Mouse (Mus musculus): ENCODE data around the gene Krtap19-5. TPM values are rescaled to one million over a fixed set of nuclear protein-coding genes. Genes with fewer than 3 reads are reported as not detected.
A peak's percentile ranks its signal among the peaks of the same experiment; 100 is the strongest.

Krtap19-5 gene
- not detected in 2 replicates for polyA plus RNA-seq (2014; fragmentation: Nextera tagmentation; extraction: Ambion mirVana)

- no peak within 1 kb of the TSS for H3K9ac ChIP-seq (ENCODE audit: low read length)
- no peaks in the 10 kb centered on the region for H3K9me3 ChIP-seq (ENCODE audit: control insufficient read depth, low read length)
- no peak within 1 kb of the TSS for H3K4me2 ChIP-seq (ENCODE audit: low read depth, severe bottlenecking)
- no peak for DNase-seq (ENCODE audit: low spot score)
- H3K4me3 ChIP-seq (ENCODE audit: low read depth, low read length) = no peak within 1 kb of the TSS
- no peak for ATAC-seq (ENCODE audit: insufficient number of reproducible peaks, low FRiP score, low TSS enrichment, low read depth)
- H3K27me3 ChIP-seq (ENCODE audit: control insufficient read depth, insufficient read depth, low read length) = no peaks in the 10 kb centered on the region
- WGBS = 92% methylated on average over 6 of the region's 6 CpGs
- H3K4me1 ChIP-seq (ENCODE audit: control insufficient read depth, insufficient read depth, low read length) = no peaks in the 10 kb centered on the region
- H3K36me3 ChIP-seq (ENCODE audit: control insufficient read depth, insufficient read depth, low read length) = no peaks in the 10 kb centered on the region
- H3K27ac ChIP-seq (replicated peaks; ENCODE audit: low read depth, low read length) = no peak within 1 kb of the TSS
Measured at GRCm38 (mm10) chr16:88896357-88896756, at the start of gene Krtap19-5. Gene Krtap19-5, minus strand, starts transcription at chr16:88896457.

- H3K4me3 ChIP-seq (ENCODE audit: low read depth, low read length) = no peak overlapping the region
- ATAC-seq (ENCODE audit: insufficient number of reproducible peaks, low FRiP score, low TSS enrichment, low read depth) (no peak), DNase-seq (ENCODE audit: low spot score) (no peak)
- H3K9me3 ChIP-seq (ENCODE audit: control insufficient read depth, low read length) = no peaks in the 10 kb centered on the region
- no peak overlapping the region for H3K9ac ChIP-seq (ENCODE audit: low read length)
- H3K36me3 ChIP-seq (ENCODE audit: control insufficient read depth, insufficient read depth, low read length) = no peaks in the 10 kb centered on the region
- H3K4me1 ChIP-seq (ENCODE audit: control insufficient read depth, insufficient read depth, low read length) = no peaks in the 10 kb centered on the region
- no peaks in the 10 kb centered on the region for H3K27me3 ChIP-seq (ENCODE audit: control insufficient read depth, insufficient read depth, low read length)
- 84% methylated on average over 6 of the region's 6 CpGs for WGBS
- no peak overlapping the region for H3K27ac ChIP-seq (replicated peaks; ENCODE audit: low read depth, low read length)
- H3K4me2 ChIP-seq (ENCODE audit: low read depth, severe bottlenecking) = no peak overlapping the region
Measured at GRCm38 (mm10) chr16:88941106-88941505, 44.8 kb upstream of the Krtap19-5 start.

DNA sequence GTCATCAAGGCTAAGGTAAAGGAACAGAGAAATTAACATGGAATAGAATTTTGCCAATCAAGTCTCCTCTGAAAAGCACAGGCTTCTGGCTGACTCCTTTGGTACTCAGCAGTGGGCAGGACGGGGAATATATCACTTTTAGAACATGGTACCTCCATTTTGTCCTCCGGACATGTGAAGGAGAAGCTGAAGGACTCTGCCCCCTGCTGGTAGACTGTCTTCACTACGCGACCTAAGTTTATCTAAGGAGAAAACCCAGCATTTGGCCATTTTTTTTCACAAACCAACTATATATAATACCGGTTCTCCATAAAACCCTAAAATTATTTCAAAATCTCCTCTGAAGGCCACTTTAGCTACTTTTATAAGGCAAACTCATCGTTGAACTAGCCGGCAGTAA lies 42.0 kb upstream of the Krtap19-5 start:
- WGBS = 70% methylated on average over 7 of the region's 7 CpGs
- no peaks in the 10 kb centered on the region for H3K4me1 ChIP-seq (ENCODE audit: control insufficient read depth, insufficient read depth, low read length)
- H3K27ac ChIP-seq (replicated peaks; ENCODE audit: low read depth, low read length) = no peak overlapping the region
- H3K4me3 ChIP-seq (ENCODE audit: low read depth, low read length) = no peak overlapping the region
- H3K9ac ChIP-seq (ENCODE audit: low read length) = no peak overlapping the region
- ATAC-seq (ENCODE audit: insufficient number of reproducible peaks, low FRiP score, low TSS enrichment, low read depth) (no peak), DNase-seq (ENCODE audit: low spot score) (peak; percentile 65)
- no peaks in the 10 kb centered on the region for H3K9me3 ChIP-seq (ENCODE audit: control insufficient read depth, low read length)
- no peaks in the 10 kb centered on the region for H3K36me3 ChIP-seq (ENCODE audit: control insufficient read depth, insufficient read depth, low read length)
- no peaks in the 10 kb centered on the region for H3K27me3 ChIP-seq (ENCODE audit: control insufficient read depth, insufficient read depth, low read length)
- H3K4me2 ChIP-seq (ENCODE audit: low read depth, severe bottlenecking) = no peak overlapping the region

GRCm38 (mm10) chr16:88932165-88932564 lies 35.9 kb upstream of the Krtap19-5 start, which contains the start of gene Krtap19-9b:
Gene Krtap19-9b, minus strand, starts transcription at chr16:88932265.
- H3K9me3 ChIP-seq (ENCODE audit: control insufficient read depth, low read length) = no peaks in the 10 kb centered on the region
- WGBS = 86% methylated on average over 3 of the region's 3 CpGs
- H3K27me3 ChIP-seq (ENCODE audit: control insufficient read depth, insufficient read depth, low read length) = no peaks in the 10 kb centered on the region
- H3K4me1 ChIP-seq (ENCODE audit: control insufficient read depth, insufficient read depth, low read length) = no peaks in the 10 kb centered on the region
- no peak for ATAC-seq (ENCODE audit: insufficient number of reproducible peaks, low FRiP score, low TSS enrichment, low read depth)
- H3K36me3 ChIP-seq (ENCODE audit: control insufficient read depth, insufficient read depth, low read length) = no peaks in the 10 kb centered on the region
- no peak within 1 kb of the TSS for H3K9ac ChIP-seq (ENCODE audit: low read length)
- no peak within 1 kb of the TSS for H3K4me3 ChIP-seq (ENCODE audit: low read depth, low read length)
- no peak within 1 kb of the TSS for H3K27ac ChIP-seq (replicated peaks; ENCODE audit: low read depth, low read length)
- no peak within 1 kb of the TSS for H3K4me2 ChIP-seq (ENCODE audit: low read depth, severe bottlenecking)
- DNase-seq (ENCODE audit: low spot score) = no peak

DNA sequence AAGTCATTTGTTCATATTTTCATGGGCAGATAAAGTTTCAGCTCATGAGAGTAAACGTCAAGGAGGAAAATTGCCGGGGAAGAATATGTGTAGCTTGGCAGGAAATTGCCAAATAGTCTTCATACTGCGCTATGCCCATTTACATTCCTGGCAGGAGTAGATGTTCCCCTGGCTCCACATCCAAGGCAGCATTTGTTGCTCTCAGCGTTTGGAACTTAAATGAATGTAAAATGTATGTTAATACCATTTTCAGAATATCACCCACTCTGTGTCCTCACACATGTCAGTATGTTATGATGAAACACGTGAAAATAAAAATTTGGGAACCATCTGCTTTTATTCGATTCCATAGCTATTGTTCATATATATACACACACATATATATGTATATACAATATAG lies 9.4 kb downstream of the Krtap19-5 start:
- Histone ChIP-seq H3K27me3 (ENCODE audit: control insufficient read depth, insufficient read depth, low read length) (no peaks in the 10 kb centered on the region), H3K9me3 (ENCODE audit: control insufficient read depth, low read length) (no peaks in the 10 kb centered on the region), H3K4me3 (ENCODE audit: low read depth, low read length) (no peak overlapping the region), H3K4me2 (ENCODE audit: low read depth, severe bottlenecking) (no peak overlapping the region), H3K27ac (replicated peaks; ENCODE audit: low read depth, low read length) (no peak overlapping the region), H3K4me1 (ENCODE audit: control insufficient read depth, insufficient read depth, low read length) (no peaks in the 10 kb centered on the region), H3K36me3 (ENCODE audit: control insufficient read depth, insufficient read depth, low read length) (no peaks in the 10 kb centered on the region), H3K9ac (ENCODE audit: low read length) (no peak overlapping the region)
- WGBS = 91% methylated on average over 6 of the region's 6 CpGs
- DNase-seq (ENCODE audit: low spot score) (no peak), ATAC-seq (ENCODE audit: insufficient number of reproducible peaks, low FRiP score, low TSS enrichment, low read depth) (no peak)

DNA sequence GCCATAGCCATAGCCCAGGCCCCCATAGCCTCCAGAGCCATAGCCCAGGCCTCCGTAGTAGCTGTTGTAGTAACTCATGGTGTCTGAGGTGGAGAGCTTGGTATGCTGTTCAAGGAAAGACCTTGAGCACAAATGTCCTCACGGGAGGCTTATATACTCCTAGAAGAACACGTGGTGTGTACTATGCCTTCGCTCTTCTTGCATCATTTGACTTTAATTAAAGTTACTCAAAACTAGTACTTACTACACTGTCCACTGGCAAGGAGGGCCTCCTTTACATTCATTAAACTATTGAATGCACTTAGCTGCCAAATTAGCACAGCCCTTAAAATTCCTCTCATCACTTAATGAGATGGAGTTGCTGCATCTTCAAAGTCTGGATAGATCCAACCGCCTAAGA lies 11.3 kb downstream of the Krtap19-5 start, which contains the start of gene Krtap19-4:
Gene Krtap19-4 (minus strand): TSS at position 101 of the 400 bp plus-strand sequence.
- H3K4me3 ChIP-seq (ENCODE audit: low read depth, low read length) = no peak within 1 kb of the TSS
- no peaks in the 10 kb centered on the region for H3K4me1 ChIP-seq (ENCODE audit: control insufficient read depth, insufficient read depth, low read length)
- ATAC-seq (ENCODE audit: insufficient number of reproducible peaks, low FRiP score, low TSS enrichment, low read depth) = no peak
- no peak within 1 kb of the TSS for H3K4me2 ChIP-seq (ENCODE audit: low read depth, severe bottlenecking)
- no peak within 1 kb of the TSS for H3K27ac ChIP-seq (replicated peaks; ENCODE audit: low read depth, low read length)
- H3K9me3 ChIP-seq (ENCODE audit: control insufficient read depth, low read length) = no peaks in the 10 kb centered on the region
- no peak within 1 kb of the TSS for H3K9ac ChIP-seq (ENCODE audit: low read length)
- no peak for DNase-seq (ENCODE audit: low spot score)
- H3K27me3 ChIP-seq (ENCODE audit: control insufficient read depth, insufficient read depth, low read length) = no peaks in the 10 kb centered on the region
- H3K36me3 ChIP-seq (ENCODE audit: control insufficient read depth, insufficient read depth, low read length) = no peaks in the 10 kb centered on the region
- WGBS = 90% methylated on average over 5 of the region's 5 CpGs

DNA sequence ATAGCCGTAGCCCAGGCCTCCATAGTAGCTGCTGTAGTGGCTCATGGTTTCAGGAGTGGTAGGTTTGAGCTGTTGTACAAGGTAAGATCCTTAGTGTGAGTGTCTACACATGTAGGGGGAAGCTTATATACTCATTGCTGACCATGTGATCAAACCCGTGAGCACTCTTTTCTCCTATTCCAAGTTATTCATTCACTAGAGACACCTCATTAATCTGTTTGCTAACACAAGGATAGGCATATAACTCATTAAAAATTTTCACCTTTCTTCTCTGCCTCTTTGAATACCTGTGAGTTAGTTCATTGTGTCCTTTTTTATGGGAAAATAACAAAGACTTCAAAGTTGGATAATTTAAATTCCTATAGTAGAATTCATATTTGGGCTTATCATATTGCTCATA lies 18.3 kb downstream of the Krtap19-5 start, which contains the start of gene Krtap19-3:
Gene Krtap19-3 (minus strand): TSS at position 101 of the 400 bp plus-strand sequence.
- ATAC-seq (ENCODE audit: insufficient number of reproducible peaks, low FRiP score, low TSS enrichment, low read depth) (no peak), DNase-seq (ENCODE audit: low spot score) (no peak)
- no peaks in the 10 kb centered on the region for H3K36me3 ChIP-seq (ENCODE audit: control insufficient read depth, insufficient read depth, low read length)
- H3K27ac ChIP-seq (replicated peaks; ENCODE audit: low read depth, low read length) = no peak within 1 kb of the TSS
- 88% methylated on average over 2 of the region's 2 CpGs for WGBS
- H3K9me3 ChIP-seq (ENCODE audit: control insufficient read depth, low read length) = no peaks in the 10 kb centered on the region
- H3K4me2 ChIP-seq (ENCODE audit: low read depth, severe bottlenecking) = no peak within 1 kb of the TSS
- H3K4me1 ChIP-seq (ENCODE audit: control insufficient read depth, insufficient read depth, low read length) = no peaks in the 10 kb centered on the region
- no peak within 1 kb of the TSS for H3K4me3 ChIP-seq (ENCODE audit: low read depth, low read length)
- H3K27me3 ChIP-seq (ENCODE audit: control insufficient read depth, insufficient read depth, low read length) = no peaks in the 10 kb centered on the region
- H3K9ac ChIP-seq (ENCODE audit: low read length) = no peak within 1 kb of the TSS

GRCm38 (mm10) chr16:88874169-88874568 lies 22.1 kb downstream of the Krtap19-5 start, which contains the start of gene Krtap19-2:
Gene Krtap19-2, minus strand, starts transcription at chr16:88874269.
- no peaks in the 10 kb centered on the region for H3K4me1 ChIP-seq (ENCODE audit: control insufficient read depth, insufficient read depth, low read length)
- H3K36me3 ChIP-seq (ENCODE audit: control insufficient read depth, insufficient read depth, low read length) = no peaks in the 10 kb centered on the region
- ATAC-seq (ENCODE audit: insufficient number of reproducible peaks, low FRiP score, low TSS enrichment, low read depth) = no peak
- H3K9me3 ChIP-seq (ENCODE audit: control insufficient read depth, low read length) = no peaks in the 10 kb centered on the region
- 90% methylated on average over 3 of the region's 3 CpGs for WGBS
- H3K4me3 ChIP-seq (ENCODE audit: low read depth, low read length) = no peak within 1 kb of the TSS
- no peak for DNase-seq (ENCODE audit: low spot score)
- H3K27ac ChIP-seq (replicated peaks; ENCODE audit: low read depth, low read length) = no peak within 1 kb of the TSS
- H3K9ac ChIP-seq (ENCODE audit: low read length) = no peak within 1 kb of the TSS
- no peaks in the 10 kb centered on the region for H3K27me3 ChIP-seq (ENCODE audit: control insufficient read depth, insufficient read depth, low read length)
- no peak within 1 kb of the TSS for H3K4me2 ChIP-seq (ENCODE audit: low read depth, severe bottlenecking)

DNA sequence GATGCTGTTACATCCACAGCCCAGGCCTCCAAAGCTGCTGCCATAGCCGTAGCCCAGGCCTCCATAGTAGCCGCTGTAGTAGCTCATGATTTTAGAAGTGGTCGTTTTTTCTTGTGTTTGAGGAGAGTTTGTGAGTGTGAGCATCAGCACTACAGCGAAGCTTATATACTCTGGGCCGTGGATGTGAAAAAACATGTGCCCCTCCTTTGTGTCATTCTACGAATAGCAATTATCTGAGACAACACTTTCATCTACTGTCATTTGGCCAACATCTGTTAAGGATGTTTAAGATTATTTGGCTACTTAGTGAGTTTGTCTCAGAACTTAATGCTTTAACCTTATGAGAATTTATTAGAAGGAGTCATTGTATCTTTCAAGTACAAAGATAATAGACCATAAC lies 26.9 kb downstream of the Krtap19-5 start, which contains the start of gene Krtap19-1:
Gene Krtap19-1 (minus strand): TSS at position 101 of the 400 bp plus-strand sequence.
- H3K4me1 ChIP-seq (ENCODE audit: control insufficient read depth, insufficient read depth, low read length) = no peaks in the 10 kb centered on the region
- WGBS = 88% methylated on average over 6 of the region's 6 CpGs
- H3K9me3 ChIP-seq (ENCODE audit: control insufficient read depth, low read length) = no peaks in the 10 kb centered on the region
- no peaks in the 10 kb centered on the region for H3K27me3 ChIP-seq (ENCODE audit: control insufficient read depth, insufficient read depth, low read length)
- no peaks in the 10 kb centered on the region for H3K36me3 ChIP-seq (ENCODE audit: control insufficient read depth, insufficient read depth, low read length)
- H3K27ac ChIP-seq (replicated peaks; ENCODE audit: low read depth, low read length) = no peak within 1 kb of the TSS
- no peak for DNase-seq (ENCODE audit: low spot score)
- no peak for ATAC-seq (ENCODE audit: insufficient number of reproducible peaks, low FRiP score, low TSS enrichment, low read depth)
- H3K9ac ChIP-seq (ENCODE audit: low read length) = no peak within 1 kb of the TSS
- H3K4me2 ChIP-seq (ENCODE audit: low read depth, severe bottlenecking) = no peak within 1 kb of the TSS
- H3K4me3 ChIP-seq (ENCODE audit: low read depth, low read length) = no peak within 1 kb of the TSS

Measured in limb, embryonic 11.5 days (tissue).